Mouse (Mus musculus) fat pad, adult 2 months (tissue): ENCODE measurements around the gene Noc3l.

ENCODE experiments used
- DNase-seq: peaks from one replicate; pipeline ENCODE4 v3.0.0-alpha.2; 2011; ENCODE audit warnings: low read depth, low spot score; ENCODE audit errors: extremely low read depth

Noc3l gene

DNA sequence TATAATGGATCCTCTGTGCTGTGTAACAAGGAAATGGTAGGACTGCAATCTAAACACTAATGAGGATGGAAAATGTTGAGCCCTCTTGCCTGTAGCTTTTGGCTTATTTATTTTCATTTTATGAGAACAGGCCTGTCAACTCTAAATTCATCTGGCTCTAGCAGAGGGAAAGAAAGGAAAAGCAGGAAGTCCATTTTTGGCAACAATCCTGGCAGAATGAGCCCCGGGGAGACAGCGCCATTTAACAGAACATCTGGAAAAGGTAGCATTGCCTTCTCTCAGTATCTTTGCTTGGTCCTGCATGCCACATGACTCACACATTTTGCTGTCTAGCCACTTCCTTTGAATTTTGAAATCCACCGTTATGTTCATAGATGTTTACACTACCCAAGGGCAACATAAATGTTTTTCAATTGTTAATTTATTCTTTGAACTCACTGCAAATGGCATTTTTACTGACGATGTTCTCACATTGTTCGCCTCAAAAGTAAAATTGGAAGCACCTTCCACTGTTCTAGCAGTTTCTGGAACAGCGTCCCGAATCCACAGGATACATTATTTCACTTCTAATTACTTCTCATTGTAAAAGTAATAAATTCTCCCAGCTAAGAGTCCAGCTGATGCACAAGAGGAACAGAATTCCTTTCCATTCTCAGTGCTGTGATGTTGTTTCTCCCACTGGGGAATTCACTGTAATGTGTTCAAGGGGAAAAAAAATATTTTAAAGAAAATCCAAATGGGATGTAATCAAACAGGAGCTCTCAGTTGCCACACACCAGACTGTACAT lies 60.2 kb downstream of the Noc3l start:
- DNase-seq = no peak

- no peak for DNase-seq
Observed at GRCm38 (mm10) chr19:38758056-38758455, 61.0 kb downstream of the Noc3l start.

GRCm38 (mm10) chr19:38757161-38757560 lies 61.9 kb downstream of the Noc3l start:
- DNase-seq = no peak

GRCm38 (mm10) chr19:38750192-38750591 lies 68.8 kb downstream of the Noc3l start:
- no peak for DNase-seq

- DNase-seq = no peak
Observed at GRCm38 (mm10) chr19:38746492-38747014, 72.5 kb downstream of the Noc3l start.

DNA sequence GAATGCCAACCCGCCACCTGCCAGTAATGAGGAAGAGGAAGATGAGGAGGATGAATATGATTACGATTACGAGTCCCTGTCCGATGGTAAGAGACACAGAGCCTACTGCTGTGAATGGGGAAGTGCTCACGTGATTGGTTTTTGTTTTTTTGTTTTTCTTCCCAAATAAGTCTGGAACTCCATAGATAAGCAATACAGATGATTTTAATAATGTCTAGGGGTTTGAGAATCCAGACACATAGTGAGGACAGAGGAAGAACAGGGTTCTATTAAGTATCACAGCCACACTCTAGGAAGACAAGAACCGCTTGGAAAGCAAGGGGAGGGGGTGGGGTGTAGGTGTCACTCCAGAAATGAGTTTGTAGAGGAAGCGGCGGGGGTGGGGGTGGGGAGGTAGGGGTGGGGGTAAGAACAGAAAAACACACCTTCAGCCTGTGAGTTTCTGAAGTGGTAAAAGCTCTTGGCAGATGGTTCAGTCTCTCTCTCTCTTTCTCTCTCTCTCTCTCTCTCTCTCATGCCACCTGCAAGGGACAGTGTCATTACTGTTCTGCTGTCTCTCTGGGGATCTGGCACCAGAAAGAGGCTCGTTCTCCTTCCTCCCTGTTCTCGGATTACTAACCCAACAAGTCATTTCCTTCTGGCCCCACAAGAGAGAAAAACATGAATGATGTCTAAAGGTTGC lies 73.1 kb downstream of the Noc3l start:
- no peak for DNase-seq

DNA sequence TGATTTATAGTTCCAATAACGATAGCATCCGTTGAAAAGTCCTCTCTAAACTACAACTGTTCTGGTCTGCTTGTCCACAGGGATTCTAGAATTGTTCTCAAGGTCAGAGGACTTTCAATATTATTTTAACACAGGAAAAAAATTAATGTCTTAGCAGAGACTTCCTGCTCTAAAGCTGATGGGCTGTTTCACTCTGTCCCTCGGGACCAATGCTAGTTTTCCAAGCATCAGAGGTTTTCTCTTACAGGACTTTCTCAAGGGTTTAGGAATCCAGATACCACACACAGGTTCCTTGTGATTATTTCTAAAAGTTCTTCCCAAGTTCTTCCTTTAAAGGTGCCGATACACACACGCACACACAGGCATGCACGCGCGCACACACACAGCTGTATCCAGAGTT lies 74.5 kb downstream of the Noc3l start:
- no peak for DNase-seq
